Mouse (Mus musculus): ENCODE data around the gene Casz1. TPM values are rescaled to one million over a fixed set of nuclear protein-coding genes. Genes with fewer than 3 reads are reported as not detected.

Casz1 gene
- total RNA-seq, 1 experiment from 2014 or later: 2.5 TPM

DNA sequence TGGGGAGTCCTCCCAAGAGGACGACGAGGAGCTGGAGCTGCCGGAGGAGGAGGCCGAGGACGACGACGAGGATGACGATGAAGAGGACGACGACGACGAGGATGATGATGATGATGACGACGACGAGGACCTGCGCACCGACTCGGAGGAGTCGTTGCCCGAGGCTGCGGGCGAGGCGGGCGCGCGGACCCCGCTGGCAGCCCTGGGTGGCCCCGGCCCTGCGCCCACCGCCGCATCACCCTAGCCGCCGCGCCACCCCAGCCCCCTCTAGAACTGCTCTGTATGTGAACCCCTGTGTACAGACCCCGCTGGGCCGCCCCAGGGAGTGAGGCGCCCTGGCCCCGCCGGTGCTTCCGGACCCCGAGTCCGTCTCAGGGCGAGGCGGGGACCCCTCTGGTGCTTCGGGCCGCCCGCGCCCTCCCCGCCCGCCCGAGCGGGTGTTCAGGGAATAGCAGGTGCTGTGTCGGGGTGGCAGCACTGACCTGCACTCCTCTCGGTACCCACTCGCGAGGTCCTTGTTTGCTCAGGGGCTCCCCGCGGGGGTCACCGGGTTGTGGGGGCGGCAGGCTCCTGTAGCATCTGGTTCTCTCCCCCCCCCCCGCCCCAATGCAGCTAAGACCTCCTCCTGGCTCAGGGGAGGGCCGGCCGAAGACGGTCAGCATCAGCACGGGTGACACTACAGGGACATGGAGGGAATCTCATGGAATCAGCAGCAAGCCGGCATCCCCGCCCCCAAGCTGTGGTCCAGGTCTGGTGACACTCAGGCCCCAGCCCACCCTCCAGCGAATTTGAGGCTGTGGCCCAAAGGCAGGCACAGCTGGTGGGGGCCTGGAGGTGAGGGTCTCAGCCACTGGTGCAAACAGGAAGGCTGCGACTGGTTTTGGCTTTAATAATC is 148.3 kb downstream of the Casz1 start:
- ATAC-seq (replicated peaks; ENCODE audit: low read depth, poor library complexity, severe bottlenecking): no peak

DNA sequence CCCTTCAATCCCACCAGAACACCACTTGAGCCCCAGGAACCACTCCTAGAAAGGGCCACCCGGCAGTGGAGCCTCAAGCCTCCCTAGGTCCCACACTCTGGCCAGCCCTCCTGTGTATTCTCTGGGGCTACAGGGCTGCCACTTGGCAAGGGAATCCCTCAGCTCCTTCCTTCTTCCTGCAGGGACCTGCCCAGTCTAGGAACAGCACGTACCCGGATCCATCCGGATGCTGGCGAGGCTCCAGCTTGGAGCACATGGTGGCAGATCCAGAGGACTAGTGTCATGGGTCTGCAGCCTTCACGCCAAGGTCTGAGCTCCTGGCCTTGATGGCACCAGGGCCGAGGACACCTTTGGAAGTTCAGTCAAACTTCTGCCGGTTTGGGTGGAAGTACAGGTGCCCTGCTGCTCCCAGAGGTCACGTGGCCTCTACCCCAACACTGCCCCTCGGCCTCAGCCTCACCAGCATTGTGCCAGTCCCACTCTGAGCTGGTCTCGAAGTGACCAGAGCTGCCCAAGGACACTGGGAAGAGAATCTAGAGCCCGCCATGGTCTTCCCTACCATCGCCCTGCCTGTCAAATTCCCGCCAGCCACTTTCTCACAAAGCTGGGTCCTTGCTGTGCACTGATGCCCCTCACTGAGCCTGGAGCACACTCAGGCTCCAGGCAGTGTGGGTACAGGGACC is 151.0 kb downstream of the Casz1 start:
- no peak for ATAC-seq (replicated peaks; ENCODE audit: low read depth, poor library complexity, severe bottlenecking)

DNA sequence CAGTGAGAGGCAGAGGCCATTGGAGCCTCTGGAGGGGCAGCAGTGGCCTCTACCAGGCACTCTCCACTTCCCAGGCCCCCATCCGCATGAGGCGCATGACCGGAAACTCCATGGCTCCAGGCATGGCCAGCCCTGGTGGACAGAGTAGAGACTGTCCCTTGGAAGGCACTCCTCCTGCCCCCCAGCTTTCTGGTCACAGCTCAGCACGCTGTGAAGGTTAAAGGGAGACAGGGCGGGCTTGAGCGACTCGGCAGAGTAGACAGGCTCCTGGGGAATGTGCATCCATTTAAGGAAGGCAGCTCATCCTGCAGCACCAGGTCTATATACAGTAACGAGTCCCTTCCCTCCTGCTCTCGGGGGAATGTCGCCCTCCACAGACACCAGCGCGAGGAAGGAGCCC is 155.8 kb downstream of the Casz1 start:
- no peak for ATAC-seq (replicated peaks; ENCODE audit: low read depth, poor library complexity, severe bottlenecking)

DNA sequence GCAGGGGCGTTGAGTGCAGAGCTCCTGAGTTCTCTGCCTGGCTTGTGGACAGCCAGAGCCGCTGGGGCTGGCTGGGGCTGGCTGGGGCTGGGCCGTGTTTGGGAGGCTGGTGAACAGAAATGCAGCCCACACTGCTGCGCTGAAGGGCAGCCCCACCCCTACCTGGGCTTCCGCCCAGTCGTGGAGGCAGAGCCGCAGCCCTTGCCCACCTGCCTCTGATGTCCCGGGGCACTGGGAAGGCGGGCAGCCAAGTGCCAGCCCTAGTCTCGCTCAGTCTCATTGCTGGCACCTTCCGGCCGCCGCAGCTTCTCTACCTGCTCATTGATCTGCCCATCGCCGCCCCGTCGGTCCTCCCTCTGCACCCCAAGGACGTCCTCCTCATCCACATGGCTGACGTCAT is 156.9 kb downstream of the Casz1 start:
- ATAC-seq (replicated peaks; ENCODE audit: low read depth, poor library complexity, severe bottlenecking): no peak

DNA sequence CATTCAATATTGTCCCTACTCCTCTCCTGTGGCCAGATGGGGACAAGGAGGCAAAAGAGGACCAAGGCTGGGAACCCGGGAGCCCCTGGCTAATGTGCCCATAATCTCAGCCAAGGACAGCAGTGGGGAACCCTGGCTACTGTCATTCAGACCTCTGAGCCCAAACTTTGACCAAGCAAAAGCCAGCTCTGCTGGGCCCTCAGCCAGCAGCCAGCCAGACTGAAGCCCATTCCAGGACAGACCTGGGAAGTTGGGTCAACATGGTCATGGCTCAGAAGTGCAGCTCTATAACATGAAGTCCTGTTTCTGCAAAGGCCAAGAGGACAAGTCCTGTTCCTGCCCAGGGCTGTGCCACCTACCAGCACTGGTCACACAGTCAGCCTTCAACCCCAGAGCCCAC is 157.9 kb downstream of the Casz1 start:
- ATAC-seq (replicated peaks; ENCODE audit: low read depth, poor library complexity, severe bottlenecking): no peak

DNA sequence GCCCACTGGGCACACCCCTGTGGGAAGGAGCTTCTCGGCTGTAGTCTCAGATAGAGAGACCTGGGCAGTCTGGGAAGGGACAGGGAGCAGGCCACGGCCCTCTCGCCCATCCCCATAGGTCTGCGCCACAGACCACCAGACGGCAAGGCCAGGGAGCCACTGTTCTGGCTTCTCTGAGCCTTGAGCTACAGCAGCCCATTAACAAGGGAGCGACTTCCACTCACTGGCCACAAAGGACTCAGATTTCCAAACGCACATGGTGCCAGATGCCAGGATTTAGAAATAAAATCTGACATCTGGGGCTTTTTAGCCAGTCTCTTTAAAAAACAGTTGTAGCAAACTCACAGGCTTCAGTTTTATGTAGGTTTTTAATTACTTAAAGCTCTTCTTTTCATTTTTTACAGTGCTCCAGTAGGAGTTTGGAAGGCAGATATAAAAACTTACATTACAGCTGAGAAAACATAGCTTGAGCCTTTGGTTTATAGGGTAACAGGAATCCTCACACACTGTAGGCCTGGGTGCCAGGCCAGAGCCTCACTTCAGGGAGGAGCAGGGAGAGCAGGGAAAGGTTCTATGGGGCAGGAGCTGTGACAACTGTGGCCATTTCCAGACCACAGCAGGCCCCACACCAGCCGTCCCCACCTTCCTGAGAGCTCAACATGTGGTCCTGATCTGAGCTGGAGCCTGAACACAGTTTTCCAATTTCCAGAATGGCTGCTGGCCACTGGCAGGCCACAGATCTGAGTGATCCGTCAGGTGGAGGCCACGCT is 160.5 kb downstream of the Casz1 start:
- ATAC-seq (replicated peaks; ENCODE audit: low read depth, poor library complexity, severe bottlenecking): no peak

DNA sequence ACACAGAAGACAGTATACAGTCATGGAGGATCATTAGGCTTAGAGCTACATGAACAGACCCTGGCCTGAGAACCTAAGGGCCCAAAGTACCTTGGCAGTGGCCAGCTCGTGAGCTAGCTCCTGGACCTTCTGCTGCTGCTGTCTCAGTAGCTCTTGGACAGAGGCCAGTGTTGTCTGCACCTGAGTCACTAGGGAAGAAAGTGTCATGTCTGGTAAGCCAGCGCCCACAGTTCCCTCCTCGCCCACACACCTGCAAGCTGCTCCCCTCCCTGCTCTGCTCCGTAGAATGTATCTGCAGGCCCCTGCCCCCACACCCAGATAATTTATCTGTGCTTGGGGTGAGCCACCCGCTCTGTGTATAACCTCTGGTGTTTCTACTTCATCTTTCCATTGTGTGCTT is 161.9 kb downstream of the Casz1 start:
- no peak for ATAC-seq (replicated peaks; ENCODE audit: low read depth, poor library complexity, severe bottlenecking)

DNA sequence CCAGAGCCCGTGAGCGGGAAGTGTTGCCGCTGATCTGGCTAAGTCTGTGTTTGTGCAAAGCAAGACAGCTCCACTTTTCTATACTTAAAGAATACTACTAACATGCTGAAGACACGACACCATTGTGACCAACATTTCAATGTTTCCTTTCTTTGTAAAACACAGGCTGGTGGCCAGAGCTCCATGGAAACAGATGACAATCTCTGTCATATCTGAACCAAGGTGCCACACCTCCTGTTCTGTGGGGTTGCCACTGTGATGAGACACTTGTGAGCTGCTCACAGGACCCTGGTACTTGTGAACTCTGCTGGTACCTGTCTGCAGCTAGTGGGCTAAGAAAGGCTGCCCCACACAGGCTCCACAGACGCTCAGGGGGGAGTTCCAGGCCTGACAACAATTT is 164.6 kb downstream of the Casz1 start:
- no peak for ATAC-seq (replicated peaks; ENCODE audit: low read depth, poor library complexity, severe bottlenecking)

DNA sequence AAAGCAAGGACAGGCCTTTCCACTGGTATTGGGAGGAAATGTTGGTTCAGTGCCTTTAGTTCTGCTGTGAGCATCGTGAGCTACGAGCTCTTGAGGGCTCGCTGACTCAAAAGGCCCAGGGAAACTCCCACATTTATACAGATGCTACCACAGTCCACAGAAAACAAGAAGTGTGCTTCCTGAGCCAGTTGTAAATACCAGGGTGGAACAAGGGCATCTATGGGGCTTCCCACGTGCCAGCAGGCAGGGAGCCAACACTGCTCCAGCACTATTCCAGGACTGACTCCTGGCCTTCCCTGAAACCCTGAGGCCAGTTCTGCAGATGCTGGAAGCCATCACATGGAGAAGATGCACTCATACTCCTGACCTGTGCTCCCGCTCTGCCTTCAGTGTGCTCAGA is 165.4 kb downstream of the Casz1 start:
- no peak for ATAC-seq (replicated peaks; ENCODE audit: low read depth, poor library complexity, severe bottlenecking)

DNA sequence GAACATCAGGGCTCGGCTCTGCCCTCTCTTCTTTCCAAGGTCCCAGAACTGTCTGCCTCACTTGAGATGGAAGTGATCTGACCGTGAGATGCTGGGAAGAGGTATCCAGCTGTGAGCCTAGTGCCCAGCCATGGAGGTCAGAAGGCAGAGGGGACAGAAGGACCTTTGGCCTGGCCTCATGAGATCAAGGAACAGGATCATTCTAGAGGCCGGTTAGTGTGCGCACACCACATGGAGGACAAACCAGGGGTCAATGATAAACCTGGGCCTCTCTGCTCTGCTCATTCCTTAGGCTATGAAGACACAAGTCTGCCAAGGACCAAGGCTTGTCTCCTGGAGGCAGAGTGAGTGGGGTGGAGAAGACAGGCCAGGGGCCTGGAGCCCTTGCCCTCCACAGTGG is 166.5 kb downstream of the Casz1 start:
- ATAC-seq (replicated peaks; ENCODE audit: low read depth, poor library complexity, severe bottlenecking): no peak

DNA sequence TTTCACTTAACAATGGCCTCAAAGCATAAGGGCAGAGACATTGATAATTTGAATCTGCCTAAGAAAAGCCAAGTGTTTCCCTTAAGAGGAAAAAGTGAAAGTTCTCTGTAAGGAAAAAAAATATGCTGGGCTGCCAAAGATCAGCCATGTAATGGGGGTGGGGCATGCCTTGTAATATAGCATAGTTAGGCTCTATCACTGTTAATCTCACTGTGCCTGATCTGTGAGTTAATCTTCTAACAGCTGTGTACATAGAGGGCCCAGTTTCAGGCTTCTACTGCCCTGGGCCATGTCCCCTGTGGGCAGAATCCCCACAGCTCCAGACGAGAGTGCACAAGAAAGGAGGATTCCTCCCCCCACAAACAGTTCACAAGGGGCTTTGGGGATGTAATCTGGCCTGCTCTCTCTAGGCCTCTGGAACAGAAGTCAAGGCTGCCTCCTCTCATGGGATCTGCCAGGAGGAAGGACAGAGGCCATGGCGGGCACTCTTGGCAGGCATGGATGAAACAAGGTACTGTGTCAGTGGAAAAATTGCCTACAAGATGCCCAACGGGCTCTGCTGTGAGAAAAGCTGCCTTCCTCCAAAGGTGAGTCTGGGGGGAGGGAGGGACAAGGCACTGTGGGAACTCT is 167.5 kb downstream of the Casz1 start:
- no peak for ATAC-seq (replicated peaks; ENCODE audit: low read depth, poor library complexity, severe bottlenecking)

DNA sequence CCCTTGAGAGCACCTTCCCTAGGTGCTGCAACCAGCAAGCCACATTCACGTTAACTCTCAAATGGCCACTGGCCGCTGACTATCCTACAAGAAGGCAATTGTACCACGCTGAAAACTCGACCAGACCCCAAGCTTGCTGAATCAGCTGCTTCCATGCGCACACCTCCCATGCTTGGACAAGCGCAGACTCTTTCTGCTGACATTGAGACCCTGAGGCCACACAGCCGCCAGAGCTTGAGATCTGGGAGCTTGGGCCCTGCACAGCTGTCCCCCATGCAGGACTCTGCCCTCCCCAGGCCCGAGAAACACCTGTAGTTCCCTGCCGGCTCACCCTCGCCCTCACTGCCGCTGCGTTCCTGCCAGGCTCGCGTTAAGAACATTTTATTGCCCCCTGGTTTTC is 168.5 kb downstream of the Casz1 start:
- no peak for ATAC-seq (replicated peaks; ENCODE audit: low read depth, poor library complexity, severe bottlenecking)

DNA sequence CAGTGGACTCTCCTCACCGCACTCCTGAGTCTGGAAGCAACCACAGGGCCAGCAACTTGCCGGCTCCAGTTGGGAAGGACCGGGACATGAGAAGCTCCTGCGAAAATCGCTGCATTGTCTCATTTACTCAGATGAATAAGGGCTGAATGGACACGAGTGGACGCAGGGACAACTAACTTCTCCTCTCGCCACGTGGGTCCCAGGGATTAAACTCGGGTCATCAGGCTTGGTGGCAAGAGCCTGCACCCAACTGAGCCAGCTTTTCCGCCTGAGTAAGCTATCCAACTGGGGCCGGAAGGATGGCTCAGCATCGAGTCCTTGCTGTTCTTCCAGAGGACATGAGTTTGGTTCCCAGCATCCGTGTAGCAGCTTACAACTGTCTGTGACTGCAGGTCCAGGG is 169.2 kb downstream of the Casz1 start:
- no peak for ATAC-seq (replicated peaks; ENCODE audit: low read depth, poor library complexity, severe bottlenecking)

DNA sequence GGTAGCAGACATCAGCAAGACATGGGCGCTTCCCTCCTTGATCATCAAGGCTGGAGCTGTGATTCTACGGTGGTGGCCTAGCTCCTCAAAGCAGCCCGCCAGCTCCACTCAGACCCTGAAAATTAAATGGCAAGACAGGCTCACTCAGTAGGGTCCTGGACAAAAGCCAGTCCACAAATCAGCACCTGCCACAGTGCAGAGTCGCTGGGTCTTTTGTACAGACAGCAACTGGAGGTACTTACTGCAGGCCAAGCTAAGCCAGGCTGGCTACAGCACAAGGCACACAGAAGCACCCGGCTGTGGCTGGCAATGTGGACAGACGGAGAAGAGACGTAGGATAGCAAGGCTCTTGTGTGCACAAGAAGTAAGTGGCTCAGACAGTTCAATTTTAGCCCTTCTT is 170.6 kb downstream of the Casz1 start:
- ATAC-seq (replicated peaks; ENCODE audit: low read depth, poor library complexity, severe bottlenecking): no peak

DNA sequence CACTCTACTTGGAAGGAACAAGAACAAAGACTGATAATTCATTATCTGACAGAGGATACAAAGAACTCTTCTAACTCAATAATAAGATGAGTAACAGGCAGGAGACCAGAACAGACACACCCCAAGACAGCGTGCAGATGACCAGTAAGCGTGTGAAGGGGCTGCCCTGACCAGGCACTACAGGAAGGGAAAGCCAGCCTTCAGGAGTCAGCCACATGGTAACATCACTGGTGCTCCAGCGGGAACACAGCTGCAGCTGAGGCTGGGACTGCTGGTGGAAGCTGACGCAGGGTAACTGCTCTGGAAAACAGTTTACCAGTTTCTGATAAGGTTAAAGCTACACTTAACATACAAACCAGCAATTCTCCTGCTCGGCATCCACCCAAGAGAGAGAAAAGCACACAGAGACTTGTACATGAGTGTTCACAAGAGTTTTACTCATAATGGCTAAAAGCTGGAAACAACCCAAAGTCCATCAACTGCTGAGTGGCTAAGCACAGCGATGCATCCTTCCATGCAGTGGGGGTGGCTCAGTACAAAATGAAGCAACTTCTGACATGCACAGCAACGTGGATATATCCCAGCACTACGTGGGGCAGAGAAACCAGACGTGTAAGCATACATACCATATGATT is 174.1 kb downstream of the Casz1 start:
- ATAC-seq (replicated peaks; ENCODE audit: low read depth, poor library complexity, severe bottlenecking): no peak

DNA sequence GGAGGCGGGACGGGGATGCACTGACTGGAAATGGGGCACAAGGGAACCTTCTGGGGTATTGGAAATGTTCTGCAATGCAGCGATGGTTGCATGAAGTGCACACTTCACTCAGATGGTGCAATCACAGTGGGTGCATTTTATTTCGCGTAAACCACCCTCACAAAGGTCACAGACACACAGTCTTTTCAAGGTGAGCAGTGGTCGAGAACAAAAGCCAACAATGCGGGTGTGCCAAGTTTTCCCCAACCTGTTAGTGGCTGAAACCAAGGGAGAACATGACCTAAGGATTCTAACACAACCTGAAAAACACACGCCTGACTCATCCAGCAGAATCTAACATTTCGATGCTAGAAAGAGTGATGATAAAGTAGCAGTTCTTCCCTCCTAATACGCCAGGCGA is 174.7 kb downstream of the Casz1 start:
- no peak for ATAC-seq (replicated peaks; ENCODE audit: low read depth, poor library complexity, severe bottlenecking)

DNA sequence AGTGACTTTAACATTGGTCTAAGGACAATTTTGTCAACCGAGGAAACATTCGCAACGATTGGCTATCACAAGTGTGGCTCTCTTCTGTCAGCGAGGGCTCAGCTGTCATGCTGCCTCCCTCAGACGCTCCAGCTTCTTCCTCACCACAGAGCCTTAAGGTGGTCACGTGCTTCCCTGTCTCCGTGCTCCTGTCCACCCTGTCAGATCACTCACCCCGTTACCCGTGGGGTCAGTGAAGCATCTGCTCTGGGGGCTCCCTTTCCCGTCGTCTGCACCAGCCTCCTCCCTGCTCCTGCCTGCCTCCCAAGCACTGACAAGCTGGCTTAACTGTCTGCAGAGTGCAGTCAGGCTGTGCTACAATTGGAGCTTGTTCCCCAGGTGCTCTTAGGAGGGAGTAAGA is 175.6 kb downstream of the Casz1 start:
- no peak for ATAC-seq (replicated peaks; ENCODE audit: low read depth, poor library complexity, severe bottlenecking)

DNA sequence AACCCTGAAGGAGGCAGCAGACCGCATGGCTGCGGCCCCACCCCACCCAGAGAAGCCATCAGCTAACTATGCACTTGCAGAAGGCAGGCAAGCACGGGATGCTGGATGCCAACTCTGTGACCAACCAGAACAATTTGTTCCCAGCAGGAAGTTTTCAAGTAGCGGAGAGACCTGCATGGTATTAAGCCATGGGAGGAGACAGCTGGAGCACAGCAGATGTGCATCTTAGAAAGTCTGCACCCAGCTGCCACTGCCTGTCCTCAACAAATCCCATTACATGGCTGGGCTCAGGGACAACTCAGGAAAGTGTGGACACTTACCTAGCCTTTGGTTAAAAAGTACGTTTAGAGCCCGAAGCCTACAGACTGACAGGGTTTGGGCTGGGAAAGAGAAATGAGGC is 178.0 kb downstream of the Casz1 start:
- no peak for ATAC-seq (replicated peaks; ENCODE audit: low read depth, poor library complexity, severe bottlenecking)

DNA sequence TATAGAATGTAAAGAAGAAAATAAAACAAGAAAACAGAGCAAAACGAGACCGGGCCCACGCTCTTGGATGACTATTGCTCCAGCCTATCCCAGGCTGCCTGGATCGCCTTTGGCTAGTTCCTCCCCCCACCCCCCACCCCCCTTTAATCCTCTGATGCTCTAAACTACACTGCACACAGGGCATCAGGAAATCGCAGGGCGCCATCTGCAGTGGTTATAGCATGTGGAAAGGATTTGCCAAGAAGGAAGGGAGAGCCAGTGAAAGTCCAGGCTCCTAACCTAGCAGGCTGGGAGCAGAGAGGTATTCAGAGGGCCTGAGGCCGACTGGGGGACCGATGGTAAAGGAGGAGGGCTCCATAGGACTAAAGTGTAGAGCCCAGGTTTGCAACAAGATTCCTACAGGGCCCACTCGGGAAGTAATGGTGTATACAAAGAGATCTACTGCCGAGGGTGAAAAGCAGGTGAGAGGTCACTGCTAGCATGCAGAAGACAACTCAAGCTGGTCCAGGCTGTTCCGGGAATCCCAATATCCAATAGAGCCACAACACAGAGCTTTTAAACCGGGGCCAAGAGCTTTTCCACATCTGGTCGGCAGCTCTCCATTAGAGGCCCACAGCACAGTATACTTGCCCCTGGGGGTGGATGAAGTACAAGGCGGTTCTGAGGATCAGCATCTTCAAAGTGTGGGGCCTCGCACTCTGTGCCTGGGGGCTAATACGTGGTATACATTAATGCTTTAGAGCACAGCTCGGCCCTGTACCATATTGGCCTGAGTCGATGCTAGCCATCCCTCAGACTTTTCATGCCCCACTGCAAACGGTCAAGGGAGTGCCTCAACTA is 180.7 kb downstream of the Casz1 start:
- ATAC-seq (replicated peaks; ENCODE audit: low read depth, poor library complexity, severe bottlenecking): no peak

All from common myeloid progenitor, adult 5-6 weeks (primary cell).